In the genomic region with DNA sequence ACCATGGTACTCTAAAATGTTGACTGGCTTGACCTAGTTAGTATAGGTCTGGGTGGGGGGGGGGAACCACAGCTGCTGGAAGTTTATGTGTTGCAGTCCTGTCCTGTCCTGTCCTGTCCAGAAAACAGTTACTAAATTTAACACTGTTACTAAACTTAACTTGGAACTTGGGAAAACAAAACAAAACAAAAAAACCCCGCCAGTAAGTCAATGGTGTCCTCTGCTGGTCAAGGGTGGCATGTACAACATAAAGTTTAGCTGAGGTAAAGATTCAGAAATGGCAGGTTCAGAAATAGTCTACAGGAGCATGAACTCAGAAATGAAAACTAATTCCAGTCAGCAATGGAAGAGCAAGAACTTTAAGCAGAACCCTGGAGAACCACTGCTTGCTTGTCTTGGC, we compare ENCODE assay signal across 8 mouse cellular contexts. TPM values are rescaled to one million over a fixed set of nuclear protein-coding genes. Genes with fewer than 3 reads are reported as not detected.
DNase-seq lines count a peak whose midpoint lies in the region; ATAC-seq and TF ChIP-seq lines count a peak whose summit lies in the region.

No protein-coding gene starts in this region.

- 0 out of 2 replicates have a peak, but pooled peaks have one; percentile 23 for ATAC-seq in erythroid progenitor cell, adult 5-6 weeks (replicated peaks; ENCODE audit: low FRiP score, poor library complexity, severe bottlenecking)
- ATAC-seq in stomach, postnatal 0 days (ENCODE audit: low FRiP score, low TSS enrichment) = no peak

- no peak overlapping the region for H3K4me2 ChIP-seq in stomach, postnatal 0 days (replicated peaks; ENCODE audit: low read depth)

- no peak for TF ChIP-seq CTCF in thymus, adult 2 months (IDR thresholded peaks at IDR 0.05; ENCODE audit: borderline replicate concordance, control insufficient read depth, extremely low read depth, insufficient read depth, low read length, poor library complexity)
- peak; percentile 95 for TF ChIP-seq CTCF in stomach, postnatal 0 days (IDR thresholded peaks at IDR 0.05; ENCODE audit: low read depth)

- WGBS in heart, embryonic 10.5 days = 20% methylated on average over 1 of the region's 1 CpGs
- WGBS in thymus, adult 2 months = 34% methylated on average over 1 of the region's 1 CpGs
- WGBS in stomach, postnatal 0 days = 25% methylated on average over 1 of the region's 1 CpGs

- TF ChIP-seq POLR2A in thymus, adult 2 months (IDR thresholded peaks at IDR 0.05; ENCODE audit: control insufficient read depth, extremely low read depth, insufficient read depth, low read length, poor library complexity) = no peak

- DNase-seq in heart, adult 8-10 months (ENCODE audit: low spot score) = peak; percentile 73
- DNase-seq in heart, embryonic 10.5 days (ENCODE audit: low spot score) = no peak
- peak; percentile 33 for DNase-seq in thymus, adult 2 months
- DNase-seq in thymus, adult 18-20 months = no peak
- peak; percentile 29 to 68 for DNase-seq in kidney, postnatal 36 days
- DNase-seq in stomach, postnatal 0 days (ENCODE audit: low spot score) = peak; percentile 32
- no peak for DNase-seq in frontal cortex, postnatal 10 days (ENCODE audit: low spot score in 2 of 2)

- TF ChIP-seq EP300 in stomach, postnatal 0 days (optimal IDR thresholded peaks at IDR 0.05) = no peak

- no peak overlapping the region for H3K27ac ChIP-seq in heart, embryonic 10.5 days
- H3K27ac ChIP-seq in thymus, adult 2 months (ENCODE audit: control insufficient read depth, insufficient read depth, low read length) = no peak overlapping the region
- H3K27ac ChIP-seq in stomach, postnatal 0 days (replicated peaks) = no peak overlapping the region

- no peaks in the 10 kb centered on the region for H3K9me3 ChIP-seq in heart, embryonic 10.5 days
- H3K9me3 ChIP-seq in stomach, postnatal 0 days (ENCODE audit: control insufficient read depth, low read length) = no peaks in the 10 kb centered on the region

- no peak overlapping the region for H3K4me3 ChIP-seq in heart, embryonic 10.5 days
- H3K4me3 ChIP-seq in thymus, adult 2 months (ENCODE audit: control insufficient read depth, insufficient read depth, low read length) = no peak overlapping the region
- no peak overlapping the region for H3K4me3 ChIP-seq in stomach, postnatal 0 days (ENCODE audit: low read depth, low read length)

- peaks cover 14% of the 10 kb centered on the region for H3K4me1 ChIP-seq in heart, embryonic 10.5 days
- peaks cover 2% of the 10 kb centered on the region; the same call in 1 of the 2 replicates for H3K4me1 ChIP-seq in thymus, adult 2 months (replicated peaks; ENCODE audit: control insufficient read depth, insufficient read depth, low read length)
- H3K4me1 ChIP-seq in stomach, postnatal 0 days (replicated peaks; ENCODE audit: control insufficient read depth, insufficient read depth) = no peaks in the 10 kb centered on the region

- H3K9ac ChIP-seq in stomach, postnatal 0 days (ENCODE audit: low read length) = no peak overlapping the region

- H3K36me3 ChIP-seq in heart, embryonic 10.5 days = no peaks in the 10 kb centered on the region
- no peaks in the 10 kb centered on the region for H3K36me3 ChIP-seq in thymus, adult 2 months (ENCODE audit: control insufficient read depth, insufficient read depth, low read length)
- no peaks in the 10 kb centered on the region for H3K36me3 ChIP-seq in stomach, postnatal 0 days (ENCODE audit: control insufficient read depth, insufficient read depth, low read length)

- H3K27me3 ChIP-seq in heart, embryonic 10.5 days (ENCODE audit: insufficient read depth, poor library complexity, severe bottlenecking) = no peaks in the 10 kb centered on the region
- H3K27me3 ChIP-seq in thymus, adult 2 months (ENCODE audit: control insufficient read depth, insufficient read depth, low read length) = no peaks in the 10 kb centered on the region
- H3K27me3 ChIP-seq in stomach, postnatal 0 days (ENCODE audit: control insufficient read depth, insufficient read depth, low read length) = no peaks in the 10 kb centered on the region

RNA-seq across cellular contexts. Expression of a gene that starts 2.4 kb away (rescaled TPM):
- total RNA-seq in heart, adult 8-10 months (2022) = under 1 TPM; 0.11 to 0.28 (median 0.19) TPM
- polyA plus RNA-seq in heart, embryonic 10.5 days (2016; fragmentation: Nextera tagmentation; extraction: Ambion mirVana) = 1.5 and 1.7 TPM in 2 replicates
- 2.3 and 4.1 TPM in 2 replicates for polyA plus RNA-seq in thymus, adult 2 months (2012; rRNA removed)
- total RNA-seq in erythroid progenitor cell, adult 5-6 weeks (2015; ENCODE audit: low replicate concordance) = 22.7 and 59.5 TPM in 2 replicates
- total RNA-seq in erythroid progenitor cell, adult 5-6 weeks (2017; ENCODE audit: low replicate concordance) = 47.9 and 59.2 TPM in 2 replicates
- polyA plus RNA-seq in stomach, postnatal 0 days (2015; fragmentation: Nextera tagmentation; extraction: Ambion mirVana) = 0.21 and 0.35 TPM in 2 replicates

Comparison
In these comparisons a context has a peak if more than half of its experiments do, and no peak if none do; other contexts are left out.
1. DNase-seq: peak in heart, adult 8-10 months (single experiment), thymus, adult 2 months (single experiment), kidney, postnatal 36 days (2 of 2) and stomach, postnatal 0 days (single experiment); none in heart, embryonic 10.5 days (single experiment), thymus, adult 18-20 months (0 of 2) and frontal cortex, postnatal 10 days (0 of 2).